Mouse (Mus musculus): ENCODE data around the gene Zmynd8. TPM values are rescaled to one million over a fixed set of nuclear protein-coding genes. Genes with fewer than 3 reads are reported as not detected.

Zmynd8 gene
- total and polyA plus RNA-seq, 3 experiments: 30.3 to 89.2 (median 41.6) TPM

DNA sequence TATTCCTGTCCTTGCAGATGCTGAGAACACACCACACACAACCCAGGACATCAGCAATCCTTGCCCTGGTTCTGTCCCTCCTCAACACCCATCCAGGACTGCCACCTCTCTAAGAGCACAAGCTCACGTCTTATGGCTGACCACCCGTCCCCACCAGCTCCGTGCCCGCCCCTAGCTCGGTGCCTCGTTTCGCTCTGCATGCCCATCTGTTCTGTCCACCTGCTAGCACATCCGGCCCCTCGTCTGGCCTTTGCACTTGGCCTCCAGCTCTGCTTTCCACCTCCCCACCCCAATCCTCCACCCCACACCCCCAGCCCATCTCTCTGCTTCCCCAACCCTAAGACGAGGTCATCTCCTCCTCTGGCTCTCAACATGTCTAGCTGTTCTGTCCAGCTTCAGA, 8.9 kb downstream of the Zmynd8 start:
- peak overlapping the region; percentile 64; the same call in 1 of the 2 replicates for H3K9ac ChIP-seq (ENCODE audit: control insufficient read depth, low read depth, low read length, poor library complexity, severe bottlenecking)
- H3K4me3 ChIP-seq (ENCODE audit: control insufficient read depth in 1 of 2, insufficient read depth in 1 of 2, low read depth in 2 of 2, low read length in 2 of 2): no peak overlapping the region; a peak in 2 of 4 replicates
- H3K36me3 ChIP-seq (ENCODE audit: control insufficient read depth in 1 of 2, insufficient read depth in 2 of 2, low read length in 2 of 2): peaks cover 0 to 40% of the 10 kb centered on the region in 2 experiments; a peak in 2 of 4 replicates
- H3K79me2 ChIP-seq (ENCODE audit: control insufficient read depth, insufficient read depth, low read length, poor library complexity): peaks cover 52% of the 10 kb centered on the region
- H3K27ac ChIP-seq (ENCODE audit: control insufficient read depth, low read depth, low read length): peak overlapping the region; percentile 95
- DNase-seq (ENCODE audit: low read depth, low spot score): no peak
- peaks cover 27 to 59% of the 10 kb centered on the region in 2 experiments for H3K4me1 ChIP-seq (ENCODE audit: control insufficient read depth in 1 of 2, insufficient read depth in 2 of 2, low read length in 2 of 2)
- TF ChIP-seq USF1 (IDR thresholded peaks at IDR 0.05; ENCODE audit: low read depth, low read length): no peak
- TF ChIP-seq ZMIZ1 (IDR thresholded peaks at IDR 0.05; ENCODE audit: low read depth, low read length): no peak
- TF ChIP-seq POLR2AphosphoS2 (IDR thresholded peaks at IDR 0.05; ENCODE audit: low read length): no peak
- TF ChIP-seq SIN3A (IDR thresholded peaks at IDR 0.05; ENCODE audit: low read length): no peak
- no peak for TF ChIP-seq MAZ (IDR thresholded peaks at IDR 0.05; ENCODE audit: low read depth, low read length)
- no peak for TF ChIP-seq ZC3H11A (IDR thresholded peaks at IDR 0.05; ENCODE audit: low read depth, low read length)
- no peak for TF ChIP-seq POLR2AphosphoS5 (IDR thresholded peaks at IDR 0.05; ENCODE audit: borderline replicate concordance, low read depth, low read length)
- no peaks in the 10 kb centered on the region for H3K27me3 ChIP-seq (ENCODE audit: control insufficient read depth in 1 of 2, insufficient read depth in 2 of 2, low read length in 2 of 2)
- no peaks in the 10 kb centered on the region for H3K9me3 ChIP-seq (replicated peaks; ENCODE audit: insufficient read depth, low read length)

GRCm38 (mm10) chr2:165889266-165889665, 9.6 kb downstream of the Zmynd8 start:
- peak overlapping the region; percentile 64 for H3K9ac ChIP-seq (ENCODE audit: control insufficient read depth, low read depth, low read length, poor library complexity, severe bottlenecking)
- peaks cover 52% of the 10 kb centered on the region for H3K79me2 ChIP-seq (ENCODE audit: control insufficient read depth, insufficient read depth, low read length, poor library complexity)
- H3K27me3 ChIP-seq (ENCODE audit: control insufficient read depth in 1 of 2, insufficient read depth in 2 of 2, low read length in 2 of 2): no peaks in the 10 kb centered on the region
- H3K9me3 ChIP-seq (replicated peaks; ENCODE audit: insufficient read depth, low read length): no peaks in the 10 kb centered on the region
- peak overlapping the region; percentile 16 to 30 for H3K4me3 ChIP-seq (ENCODE audit: control insufficient read depth in 1 of 2, insufficient read depth in 1 of 2, low read depth in 2 of 2, low read length in 2 of 2)
- peak overlapping the region; percentile 95 for H3K27ac ChIP-seq (ENCODE audit: control insufficient read depth, low read depth, low read length)
- H3K4me1 ChIP-seq (ENCODE audit: control insufficient read depth in 1 of 2, insufficient read depth in 2 of 2, low read length in 2 of 2): peaks cover 27 to 59% of the 10 kb centered on the region in 2 experiments
- TF ChIP-seq POLR2AphosphoS5 (IDR thresholded peaks at IDR 0.05; ENCODE audit: borderline replicate concordance, low read depth, low read length) (peak; percentile 12; the same call in 1 of the 2 replicates), EP300 (IDR thresholded peaks at IDR 0.05; ENCODE audit: low read depth in 1 of 2, low read length in 2 of 2) (no peak), TAL1 (IDR thresholded peaks at IDR 0.05; ENCODE audit: low read length) (no peak), ZKSCAN1 (IDR thresholded peaks at IDR 0.05; ENCODE audit: low read depth, low read length) (no peak), GATA1 (IDR thresholded peaks at IDR 0.05; ENCODE audit: low read depth, low read length) (no peak), ETS1 (IDR thresholded peaks at IDR 0.05; ENCODE audit: low read depth, low read length) (no peak), RCOR1 (IDR thresholded peaks at IDR 0.05; ENCODE audit: low read depth, low read length) (no peak), POLR2A (IDR thresholded peaks at IDR 0.05; ENCODE audit: control insufficient read depth in 1 of 2, insufficient read depth in 1 of 2, low read depth in 1 of 2, low read length in 2 of 2, poor library complexity in 1 of 2) (0 out of 4 replicates have a peak, but pooled peaks of 1 of the 2 experiments have one; percentile 1), E2F4 (IDR thresholded peaks at IDR 0.05; ENCODE audit: borderline replicate concordance, low read depth, low read length) (no peak)
- DNase-seq (ENCODE audit: low read depth, low spot score): peak; percentile 58
- H3K36me3 ChIP-seq (ENCODE audit: control insufficient read depth in 1 of 2, insufficient read depth in 2 of 2, low read length in 2 of 2): peaks cover 0 to 40% of the 10 kb centered on the region in 2 experiments; a peak in 2 of 4 replicates

Data from MEL (cell line).